Mouse (Mus musculus) forebrain, embryonic 11.5 days (tissue): ENCODE measurements around the gene Oas1g. TPM values are rescaled to one million over a fixed set of nuclear protein-coding genes. Genes with fewer than 3 reads are reported as not detected.

Experiments used
- ATAC-seq: fragments of 200-750 bp; cut with Nextera tagmentation; replicated peaks from 2 replicates; pipeline ENCODE4 v1.8.0; 2017; ENCODE audit warnings: moderate TSS enrichment; ENCODE audit not compliant: low FRiP score
- DNase-seq: peaks from one replicate; pipeline ENCODE4 v3.0.0-alpha.2; 2017; ENCODE audit warnings: low spot score
- H3K27ac ChIP-seq: fragments of 300-500 bp; sonication (generic); 2 replicates; pipeline ENCODE4 v1.5.1; 2014; ENCODE audit warnings: low read depth, low read length
- H3K27me3 ChIP-seq: fragments of 300-500 bp; sonication (generic); 2 replicates; pipeline ENCODE4 v1.6.1; 2014; ENCODE audit warnings: mild to moderate bottlenecking, low read length, mixed read lengths; ENCODE audit not compliant: control insufficient read depth, insufficient read depth
- H3K36me3 ChIP-seq: fragments of 300-500 bp; sonication (generic); 2 replicates; pipeline ENCODE4 v1.6.1; 2014; ENCODE audit warnings: mild to moderate bottlenecking, low read length, moderate library complexity, mixed read lengths; ENCODE audit not compliant: control insufficient read depth, insufficient read depth
- H3K4me1 ChIP-seq: fragments of 300-500 bp; sonication (generic); replicated peaks from 2 replicates; pipeline ENCODE4 v1.6.1; 2014; ENCODE audit warnings: low read length, mixed read lengths; ENCODE audit not compliant: control insufficient read depth, insufficient read depth
- H3K4me2 ChIP-seq: fragments of 300-500 bp; sonication (generic); 2 replicates; pipeline ENCODE4 v1.6.1; 2014; ENCODE audit warnings: low read depth, mild to moderate bottlenecking, low read length, moderate library complexity, mixed read lengths; ENCODE audit not compliant: severe bottlenecking
- H3K4me3 ChIP-seq: fragments of 300-500 bp; sonication (generic); 2 replicates; pipeline ENCODE4 v1.5.1; 2014; ENCODE audit warnings: low read depth, low read length
- H3K9ac ChIP-seq: fragments of 300-500 bp; sonication (generic); 2 replicates; pipeline ENCODE4 v1.6.1; 2014; ENCODE audit warnings: low read length
- H3K9me3 ChIP-seq: fragments of 300-500 bp; sonication (generic); 2 replicates; pipeline ENCODE4 v1.6.1; 2016; ENCODE audit warnings: low read length, mixed read lengths; ENCODE audit not compliant: control insufficient read depth
- WGBS: fragments of 180-500 bp; shearing (Covaris S2); extraction: QIAGEN DNeasy Blood & Tissue Kit; methylation state at CpG from one replicate; pipeline ENCODE4 v1.1.7; 2014; 5-methylcytosine and 5-hydroxymethylcytosine counted together
- microRNA-seq: library from miRNA; unstranded; fragments of <30 nt; microRNA quantifications from one replicate; pipeline ENCODE4, GENCODE M21; 2016; ENCODE audit not compliant: insufficient number of aligned reads
- polyA plus RNA-seq: library from polyadenylated mRNA; unstranded; fragments of >200 nt; fragmentation: Nextera tagmentation; extraction: Ambion mirVana; gene quantifications from 2 replicates; pipeline ENCODE4 v1.2.1, GENCODE M21; 2014

Gene Oas1g
- polyA plus RNA-seq, 1 experiment from 2014 or later, result not detected

- Histone ChIP-seq H3K4me3 (no peak overlapping the region), H3K27ac (no peak overlapping the region), H3K9me3 (no peaks in the 10 kb centered on the region; the same call in 1 of the 2 replicates), H3K27me3 (no peaks in the 10 kb centered on the region), H3K4me2 (no peak overlapping the region), H3K36me3 (no peaks in the 10 kb centered on the region), H3K9ac (no peak overlapping the region), H3K4me1 (no peaks in the 10 kb centered on the region)
- ATAC-seq (no peak), DNase-seq (peak; percentile 66)
- 63% methylated on average over 3 of the region's 3 CpGs for WGBS
Observed at GRCm38 (mm10) chr5:120849601-120850136, 37.7 kb downstream of the Oas1g start.

- H3K9ac ChIP-seq, result no peak within 1 kb of the TSS
- H3K9me3 ChIP-seq, result no peaks in the 10 kb centered on the region
- no peak for ATAC-seq
- H3K36me3 ChIP-seq, result no peaks in the 10 kb centered on the region
- no peak for DNase-seq
- no peaks in the 10 kb centered on the region for H3K27me3 ChIP-seq
- no peak within 1 kb of the TSS for H3K27ac ChIP-seq
- no peak within 1 kb of the TSS for H3K4me3 ChIP-seq
- H3K4me2 ChIP-seq, result no peak within 1 kb of the TSS
- WGBS, result 84% methylated on average over 4 of the region's 4 CpGs
- no peaks in the 10 kb centered on the region for H3K4me1 ChIP-seq
Observed at GRCm38 (mm10) chr5:120847067-120847466, 40.3 kb downstream of the Oas1g start, which contains the start of gene Oas1f. Gene Oas1f, plus strand, starts transcription at chr5:120847367.

DNA sequence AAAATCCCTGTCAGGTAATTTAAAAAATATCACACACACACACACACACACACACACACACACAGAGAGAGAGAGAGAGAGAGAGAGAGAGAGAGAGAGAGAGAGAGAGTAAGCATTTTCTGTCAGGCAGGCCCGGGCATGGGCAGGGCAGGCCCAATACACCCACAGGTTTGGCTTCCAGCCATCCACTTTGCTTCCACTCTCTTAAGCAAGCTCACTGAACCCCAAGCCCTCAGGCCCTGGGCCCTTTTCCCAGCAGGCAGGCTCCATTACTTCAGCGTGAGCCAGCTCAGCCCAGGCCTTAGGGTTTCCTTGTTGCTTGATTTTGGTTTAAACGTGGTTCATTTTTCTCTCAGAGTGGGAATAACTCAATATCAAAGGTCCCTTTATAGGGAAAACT is 42.7 kb downstream of the Oas1g start:
- Histone ChIP-seq H3K4me1 (no peaks in the 10 kb centered on the region), H3K4me2 (no peak overlapping the region), H3K36me3 (no peaks in the 10 kb centered on the region), H3K27me3 (no peaks in the 10 kb centered on the region), H3K27ac (no peak overlapping the region), H3K9me3 (no peaks in the 10 kb centered on the region), H3K4me3 (no peak overlapping the region), H3K9ac (no peak overlapping the region)
- 86% methylated on average over 3 of the region's 3 CpGs for WGBS
- DNase-seq (no peak), ATAC-seq (no peak)

DNA sequence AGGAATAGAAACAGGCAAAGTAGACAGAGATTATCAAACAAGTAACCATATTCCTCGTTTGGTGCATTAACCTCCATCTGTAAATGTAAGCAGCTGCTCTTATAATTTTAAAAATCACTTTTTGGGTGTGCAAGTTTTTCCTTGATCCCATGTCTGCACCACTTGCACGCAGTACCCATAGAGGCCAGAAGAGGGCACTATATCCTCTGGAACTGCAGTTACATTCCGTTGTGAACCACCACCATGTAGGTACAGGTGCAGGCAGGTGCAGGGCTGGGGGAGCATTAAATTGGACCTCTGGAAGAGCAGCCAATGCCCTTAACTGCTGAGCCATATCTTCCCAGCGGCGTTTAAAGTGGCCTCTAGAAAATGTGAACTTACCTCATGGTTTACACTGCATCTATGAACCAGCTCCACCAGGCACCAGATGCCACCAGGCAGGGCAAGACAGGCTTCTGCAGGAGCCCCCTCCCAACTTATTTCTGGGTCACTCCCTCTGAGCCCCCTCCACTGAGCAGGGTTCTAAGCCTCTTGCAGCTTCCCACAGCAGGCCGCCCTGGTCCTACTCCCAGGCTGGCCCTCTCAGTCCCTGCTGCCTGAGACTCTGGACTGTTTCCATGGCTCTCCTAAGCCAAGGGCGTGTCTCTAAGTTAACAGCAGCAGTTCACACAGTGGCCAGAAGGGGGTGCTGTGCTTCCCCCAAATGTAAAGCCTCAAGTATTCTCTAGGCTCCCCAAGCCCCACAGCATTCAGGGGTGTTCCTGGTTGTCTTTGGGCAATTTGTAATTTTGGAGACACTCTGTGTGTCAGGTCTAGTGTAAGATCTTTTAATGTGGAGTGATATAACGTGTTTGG is 50.5 kb downstream of the Oas1g start:
- DNase-seq (peak; percentile 76), ATAC-seq (peak; percentile 39; the same call in 1 of the 2 replicates)
- Histone ChIP-seq H3K9me3 (no peaks in the 10 kb centered on the region), H3K27me3 (no peaks in the 10 kb centered on the region), H3K4me3 (no peak overlapping the region), H3K27ac (no peak overlapping the region), H3K36me3 (no peaks in the 10 kb centered on the region), H3K4me2 (no peak overlapping the region), H3K9ac (no peak overlapping the region), H3K4me1 (0 out of 2 replicates have a peak, but pooled peaks cover 5% of the 10 kb centered on the region)
- 10% methylated on average over 8 of the region's 8 CpGs for WGBS

DNA sequence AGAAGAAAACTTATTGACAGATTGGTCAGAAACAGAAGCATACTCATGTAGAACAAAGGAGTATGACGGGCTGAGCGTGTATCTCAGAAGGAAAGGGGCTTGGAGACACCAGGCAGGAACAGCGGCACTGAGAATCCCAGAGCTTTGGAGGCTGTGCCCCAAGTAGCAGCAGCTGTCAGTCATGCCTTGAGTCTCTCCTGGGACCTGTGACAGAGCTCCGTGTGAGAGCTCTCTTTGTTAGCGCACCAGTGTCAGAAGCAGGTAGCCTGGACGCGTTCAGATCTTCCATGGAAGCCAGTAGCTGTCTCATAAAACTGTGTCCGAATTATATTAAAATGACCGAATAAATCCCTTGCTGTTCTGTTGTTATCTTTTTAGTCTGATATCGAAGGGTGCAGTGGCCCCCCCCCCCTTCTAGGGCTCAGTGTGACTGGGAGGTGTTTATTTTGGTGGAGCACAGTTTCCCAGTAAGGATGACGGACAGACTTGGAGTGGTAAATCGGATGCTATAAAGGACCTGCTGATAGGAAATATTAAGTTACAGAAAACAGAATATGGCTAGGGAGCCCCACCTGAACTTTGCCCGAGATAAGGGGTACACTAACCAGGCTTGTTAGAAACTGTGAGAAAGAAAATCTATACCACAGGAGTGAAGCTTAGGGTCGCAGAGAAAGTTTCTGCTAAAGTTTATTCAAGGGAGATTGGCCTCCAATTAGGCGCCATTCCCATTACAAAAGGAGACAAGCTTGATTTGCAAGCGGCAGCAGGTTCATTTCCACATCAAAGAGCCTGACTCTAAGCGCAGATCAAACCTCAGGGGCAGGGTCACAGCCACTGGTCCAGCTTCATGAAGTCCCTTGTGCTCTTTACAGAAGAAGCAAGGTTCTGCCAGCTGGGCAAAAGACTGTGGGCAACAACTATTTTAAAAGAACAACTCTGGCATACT is 53.8 kb downstream of the Oas1g start:
- H3K27ac ChIP-seq, result no peak overlapping the region
- H3K4me1 ChIP-seq, result 0 out of 2 replicates have a peak, but pooled peaks cover 5% of the 10 kb centered on the region
- H3K9me3 ChIP-seq, result no peaks in the 10 kb centered on the region
- ATAC-seq (no peak), DNase-seq (peak; percentile 53)
- no peaks in the 10 kb centered on the region for H3K36me3 ChIP-seq
- WGBS, result 14% methylated on average over 17 of the region's 17 CpGs
- H3K4me2 ChIP-seq, result peak overlapping the region; percentile 34; the same call in 1 of the 2 replicates
- H3K4me3 ChIP-seq, result no peak overlapping the region
- no peak overlapping the region for H3K9ac ChIP-seq
- no peaks in the 10 kb centered on the region for H3K27me3 ChIP-seq

GRCm38 (mm10) chr5:120831031-120831430 is 56.4 kb downstream of the Oas1g start:
- WGBS, result 91% methylated on average over 4 of the region's 4 CpGs
- no peaks in the 10 kb centered on the region for H3K9me3 ChIP-seq
- H3K4me1 ChIP-seq, result 0 out of 2 replicates have a peak, but pooled peaks cover 5% of the 10 kb centered on the region
- ATAC-seq, result no peak
- no peak overlapping the region for H3K27ac ChIP-seq
- no peak for DNase-seq
- H3K27me3 ChIP-seq, result no peaks in the 10 kb centered on the region
- no peak overlapping the region for H3K4me3 ChIP-seq
- H3K4me2 ChIP-seq, result no peak overlapping the region
- H3K36me3 ChIP-seq, result no peaks in the 10 kb centered on the region
- no peak overlapping the region for H3K9ac ChIP-seq

Small RNA genes within 50 kb of the gene (microRNA-seq; reads per million reads assigned to microRNA genes)
- gene Gm22907, result not detected

Other genes with a start within 250 kb of the Oas1g start
- gene Rasal1, start 238.8 kb downstream of the Oas1g start, polyA plus RNA-seq, result not detected in 2 replicates
- 6.4 and 6.6 TPM in 2 replicates for gene Dtx1, start 175.7 kb downstream of the Oas1g start, polyA plus RNA-seq
- gene Oas2, start 137.8 kb downstream of the Oas1g start, polyA plus RNA-seq, result 0.15 TPM in 1 of 2 replicates, not detected in the other
- gene Oas3, start 110.0 kb downstream of the Oas1g start, polyA plus RNA-seq, result 0.12 and 0.27 TPM in 2 replicates
- gene Oas1e, start 92.1 kb downstream of the Oas1g start, polyA plus RNA-seq, result not detected in 2 replicates
- 0.36 TPM in 1 of 2 replicates, not detected in the other for gene Oas1c, start 75.1 kb downstream of the Oas1g start, polyA plus RNA-seq
- gene Oas1f, start 40.2 kb downstream of the Oas1g start, polyA plus RNA-seq, result not detected in 2 replicates
- gene Oas1h, start 26.2 kb downstream of the Oas1g start, polyA plus RNA-seq, result not detected in 2 replicates
- 0.35 and 0.60 TPM in 2 replicates for gene Oas1a, start 19.9 kb upstream of the Oas1g start, polyA plus RNA-seq
- gene Oas1d, start 26.9 kb upstream of the Oas1g start, polyA plus RNA-seq, result not detected in 2 replicates
- 2.1 and 2.2 TPM in 2 replicates for gene Rph3a, start 122.5 kb upstream of the Oas1g start, polyA plus RNA-seq